Mouse (Mus musculus) heart, adult 2 months (tissue): ENCODE measurements around the gene Ankdd1b. TPM values are rescaled to one million over a fixed set of nuclear protein-coding genes. Genes with fewer than 3 reads are reported as not detected.

Experiments
- DNase-seq, 2 experiments: peaks; one replicate each; pipeline ENCODE4 v3.0.0; 2021
- H3K27ac ChIP-seq: fragments of 200-600 bp; 2 replicates; pipeline ENCODE4 v1.8.1; 2022
- H3K27me3 ChIP-seq: fragments of 200-500 bp; 2 replicates; pipeline ENCODE4 v1.6.1; 2012; ENCODE audit warnings: mild to moderate bottlenecking, low read length, inconsistent platforms, mixed read lengths; ENCODE audit not compliant: control insufficient read depth, insufficient read depth
- H3K36me3 ChIP-seq: fragments of 200-500 bp; 2 replicates; pipeline ENCODE4 v1.6.1; 2012; ENCODE audit warnings: low read length, inconsistent platforms; ENCODE audit not compliant: control insufficient read depth, insufficient read depth
- H3K4me1 ChIP-seq: fragments of 200-500 bp; 2 replicates; pipeline ENCODE4 v1.6.1; 2011; ENCODE audit warnings: low read length; ENCODE audit not compliant: control insufficient read depth, insufficient read depth
- H3K4me3 ChIP-seq: fragments of 200-600 bp; 2 replicates; pipeline ENCODE4 v1.8.1; 2022
- H3K79me2 ChIP-seq: fragments of 200-500 bp; replicated peaks from 2 replicates; pipeline ENCODE4 v1.6.1; 2012; ENCODE audit warnings: mild to moderate bottlenecking, inconsistent platforms, low read length, moderate library complexity, mixed read lengths; ENCODE audit not compliant: control insufficient read depth, insufficient read depth
- H3K9ac ChIP-seq: fragments of 200-500 bp; 2 replicates; pipeline ENCODE4 v1.6.1; 2012; ENCODE audit warnings: low read depth, mild to moderate bottlenecking, control low read depth, inconsistent platforms, low read length, mixed read lengths
- CTCF ChIP-seq: fragments of 200-600 bp; IDR thresholded peaks from 2 replicates; pipeline ENCODE4 v1.8.1; 2022; ENCODE audit warnings: antibody characterized with exemption, mild to moderate bottlenecking, moderate library complexity
- EP300 ChIP-seq: fragments of 200-500 bp; IDR thresholded peaks from 2 replicates; pipeline ENCODE4 v1.6.1; 2011; ENCODE audit warnings: low read depth, low read length, control low read depth; ENCODE audit not compliant: insufficient read depth
- POLR2A ChIP-seq: fragments of 200-500 bp; IDR thresholded peaks from 2 replicates; pipeline ENCODE4 v1.6.1; 2011; ENCODE audit warnings: mild to moderate bottlenecking, low read depth, low read length, control low read depth; ENCODE audit not compliant: insufficient read depth
- WGBS: fragments of 180-500 bp; shearing (Covaris S2); methylation state at CpG from one replicate; pipeline ENCODE4 v1.1.7; 2018; 5-methylcytosine and 5-hydroxymethylcytosine counted together
- intact Hi-C: fragments of 180-260 bp; cut with DNase I; formaldehyde crosslinking; loops from one replicate; pipeline ENCODE4 v1.15.1; 2025
- polyA plus RNA-seq: library from polyadenylated mRNA; depleted of rRNA; stranded (reverse); fragments of >200 nt; gene quantifications from 2 replicates; pipeline ENCODE4 v1.2.3, GENCODE M21; 2012
- total RNA-seq, 2 experiments: library from RNA; stranded (reverse); gene quantifications; 2 replicates each; pipeline ENCODE4 v1.2.3; 2021

Ankdd1b gene
- total and polyA plus RNA-seq, 3 experiments, result 0.26 to 0.45 (median 0.41) TPM

DNA sequence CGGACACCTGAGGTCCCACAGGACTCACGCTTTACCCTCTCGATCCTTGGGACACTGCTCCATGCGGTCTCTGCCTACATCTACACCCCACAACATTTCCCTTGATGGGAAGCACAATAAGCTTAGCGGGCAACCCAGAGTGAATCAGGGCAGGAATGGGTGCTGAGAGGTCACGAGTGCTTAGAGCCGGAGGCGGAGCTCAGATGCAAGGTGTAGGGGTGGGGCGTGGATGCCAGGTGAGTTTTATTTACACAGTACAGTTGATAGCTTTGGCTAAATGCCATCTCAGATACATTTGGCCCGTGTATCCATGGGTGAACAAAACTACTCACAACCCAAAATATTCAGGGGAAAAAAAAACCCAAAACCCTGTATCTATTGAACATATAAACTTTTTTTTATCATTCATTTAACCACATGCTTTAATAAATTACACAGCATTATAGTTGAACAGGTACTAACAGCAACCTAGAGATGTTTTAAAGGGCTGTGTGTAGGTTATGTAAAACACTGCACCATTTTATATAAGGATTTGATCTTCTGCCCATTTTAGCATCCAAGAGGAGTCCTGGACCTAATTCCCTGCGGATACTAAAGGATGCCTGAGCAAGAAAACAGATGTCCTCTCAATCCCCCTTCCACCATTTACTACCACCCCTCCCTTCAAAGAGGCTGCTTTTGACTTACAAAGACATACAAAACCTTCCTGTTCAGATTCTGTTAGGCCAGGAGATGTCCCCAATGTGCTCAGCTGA, 19.4 kb downstream of the Ankdd1b start:
- TF ChIP-seq EP300, result no peak
- no peak for TF ChIP-seq POLR2A
- TF ChIP-seq CTCF, result no peak
- Histone ChIP-seq H3K27ac (no peak overlapping the region), H3K79me2 (no peaks in the 10 kb centered on the region), H3K36me3 (no peaks in the 10 kb centered on the region), H3K27me3 (no peaks in the 10 kb centered on the region), H3K4me1 (peaks cover 2% of the 10 kb centered on the region), H3K9ac (no peak overlapping the region), H3K4me3 (no peak overlapping the region)
- WGBS, result 83% methylated on average over 11 of the region's 11 CpGs
- intact Hi-C loops, result no loop called here
- DNase-seq, result no peak

DNA sequence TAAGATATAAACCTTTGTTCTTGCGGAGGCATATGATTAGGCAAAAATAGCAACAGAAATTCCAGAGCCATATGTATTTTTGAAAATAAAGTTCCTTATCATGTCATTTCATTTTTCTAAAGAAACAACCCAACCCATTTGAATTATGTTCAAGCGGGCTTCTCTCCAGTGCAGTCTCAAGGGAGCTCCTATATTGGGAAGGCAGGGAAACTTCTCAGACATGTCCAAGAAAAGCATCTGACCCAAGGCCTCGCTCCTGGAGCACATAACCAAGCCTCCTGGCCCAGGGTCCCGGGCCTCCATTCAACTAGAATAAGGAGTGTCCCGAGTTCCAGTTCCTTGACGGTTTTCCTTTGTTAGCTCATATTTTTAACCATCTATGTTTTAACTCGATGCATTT, 20.1 kb downstream of the Ankdd1b start:
- Histone ChIP-seq H3K79me2 (no peaks in the 10 kb centered on the region), H3K27ac (no peak overlapping the region), H3K4me3 (no peak overlapping the region), H3K9ac (no peak overlapping the region), H3K36me3 (no peaks in the 10 kb centered on the region), H3K4me1 (peaks cover 2% of the 10 kb centered on the region), H3K27me3 (no peaks in the 10 kb centered on the region)
- TF ChIP-seq EP300 (no peak), POLR2A (no peak), CTCF (no peak)
- intact Hi-C loops, result no loop called here
- peak; percentile 31 to 33 for DNase-seq
- WGBS, result 50% methylated on average over 7 of the region's 7 CpGs

DNA sequence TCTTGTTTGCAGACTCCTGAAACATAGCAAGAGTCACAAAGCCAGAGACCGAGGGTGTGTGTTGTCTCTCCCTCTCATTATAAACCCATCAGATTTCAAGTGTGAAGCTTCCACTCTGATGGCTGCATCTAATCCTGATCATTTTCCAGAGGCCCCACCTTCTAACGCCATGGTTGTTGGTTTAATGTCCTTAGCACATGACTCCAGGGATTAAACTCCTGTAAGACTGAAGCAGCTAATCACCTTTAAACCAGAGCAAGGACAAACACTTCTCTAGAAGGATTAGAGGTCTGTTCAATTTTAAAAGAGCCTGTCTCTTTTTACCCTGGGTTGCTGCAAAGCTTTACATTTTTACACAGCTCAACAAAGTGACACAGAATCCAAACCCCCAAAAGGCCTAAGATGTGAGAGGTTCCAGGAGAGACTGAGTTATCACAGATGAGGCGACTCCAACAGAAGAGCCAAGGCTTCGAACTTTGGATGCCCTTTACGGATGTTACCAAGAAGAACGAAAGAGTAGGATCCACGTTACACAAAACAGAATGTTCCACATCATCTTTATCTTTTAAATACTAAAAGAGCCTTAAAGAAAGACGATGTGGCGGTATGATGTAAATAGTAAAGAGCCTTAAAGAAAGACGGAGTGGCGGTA, 20.7 kb downstream of the Ankdd1b start:
- 69% methylated on average over 11 of the region's 11 CpGs for WGBS
- H3K9ac ChIP-seq, result no peak overlapping the region
- no peak for TF ChIP-seq EP300
- intact Hi-C loops, result no loop called here
- H3K4me1 ChIP-seq, result peaks cover 2% of the 10 kb centered on the region
- no peak overlapping the region for H3K4me3 ChIP-seq
- peak overlapping the region; percentile 18; the same call in 1 of the 2 replicates for H3K27ac ChIP-seq
- no peaks in the 10 kb centered on the region for H3K27me3 ChIP-seq
- DNase-seq, result no peak
- no peaks in the 10 kb centered on the region for H3K79me2 ChIP-seq
- H3K36me3 ChIP-seq, result no peaks in the 10 kb centered on the region

DNA sequence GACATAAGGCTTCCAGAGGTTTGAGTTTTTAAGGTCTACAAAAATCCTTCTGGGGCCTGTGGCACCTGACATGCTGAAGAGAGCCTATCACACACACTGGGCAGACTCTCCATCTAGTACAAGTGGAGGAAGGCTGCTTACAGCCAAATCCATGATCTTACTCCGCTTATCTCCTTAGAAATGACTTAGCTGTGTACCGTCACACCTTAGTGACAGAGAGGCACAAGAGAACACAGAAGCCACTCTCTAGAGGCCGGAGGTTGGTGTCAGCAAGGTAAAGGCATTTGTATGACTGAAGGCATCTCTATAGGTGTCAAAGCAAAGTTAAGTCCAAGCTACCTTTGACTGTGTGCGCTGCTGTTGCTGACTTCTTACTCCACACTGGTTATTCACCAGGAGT, 30.6 kb downstream of the Ankdd1b start:
- WGBS, result 94% methylated on average over 4 of the region's 4 CpGs
- no peak for DNase-seq
- TF ChIP-seq POLR2A, result no peak
- TF ChIP-seq EP300, result no peak
- no peak for TF ChIP-seq CTCF
- Histone ChIP-seq H3K79me2 (no peaks in the 10 kb centered on the region), H3K27ac (no peak overlapping the region), H3K27me3 (no peaks in the 10 kb centered on the region), H3K9ac (no peak overlapping the region), H3K36me3 (no peaks in the 10 kb centered on the region), H3K4me3 (no peak overlapping the region), H3K4me1 (peaks cover 4% of the 10 kb centered on the region; the same call in 1 of the 2 replicates)
- intact Hi-C loops, result no loop called here

DNA sequence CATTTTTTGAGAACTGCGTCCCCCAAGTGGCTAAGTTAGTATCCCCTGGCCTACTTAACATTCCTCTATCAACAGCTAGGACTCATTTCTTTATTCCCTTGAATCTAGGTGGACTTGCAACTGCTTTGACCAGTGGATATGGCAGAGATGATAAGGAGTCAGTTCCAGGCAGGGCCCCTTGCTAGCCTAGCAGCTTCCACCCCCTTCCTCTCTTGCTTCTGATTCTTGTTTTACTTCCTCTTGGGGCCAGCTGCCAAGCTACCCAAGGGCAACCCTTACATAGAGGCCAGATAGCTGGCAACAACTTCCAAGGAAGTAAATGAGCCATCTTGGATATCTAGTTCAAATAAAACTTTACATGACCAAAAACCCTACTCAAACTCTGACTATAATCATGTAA, 34.1 kb downstream of the Ankdd1b start:
- no peak overlapping the region for H3K4me3 ChIP-seq
- H3K27me3 ChIP-seq, result no peaks in the 10 kb centered on the region
- no peaks in the 10 kb centered on the region for H3K79me2 ChIP-seq
- H3K4me1 ChIP-seq, result peaks cover 17% of the 10 kb centered on the region
- WGBS, result 91% methylated on average over 1 of the region's 1 CpGs
- H3K9ac ChIP-seq, result no peak overlapping the region
- no peaks in the 10 kb centered on the region for H3K36me3 ChIP-seq
- intact Hi-C loops, result no loop called here
- TF ChIP-seq EP300, result no peak
- TF ChIP-seq CTCF, result no peak
- no peak for TF ChIP-seq POLR2A
- H3K27ac ChIP-seq, result no peak overlapping the region
- no peak for DNase-seq

DNA sequence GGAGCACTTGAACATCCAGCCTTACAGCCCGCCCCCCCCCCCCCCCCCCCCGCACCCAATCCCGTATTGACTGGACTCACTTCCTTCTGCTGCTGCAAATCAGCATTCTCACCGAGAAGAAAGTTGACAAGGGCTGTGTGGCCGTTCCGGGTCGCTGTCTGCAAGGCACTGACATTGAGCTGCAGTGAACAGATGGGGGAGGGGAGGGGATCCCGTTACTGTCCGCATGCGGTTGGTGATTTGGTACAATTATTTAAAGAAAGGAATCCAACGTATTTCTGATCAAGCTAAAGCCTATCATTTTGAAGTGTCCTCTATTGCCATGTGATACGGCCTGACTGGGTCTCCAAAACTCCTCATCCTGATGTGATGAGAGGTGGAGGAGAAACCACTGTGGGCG, 35.2 kb downstream of the Ankdd1b start:
- peak in 1 of 2 experiments; percentile 50 for DNase-seq
- no peaks in the 10 kb centered on the region for H3K36me3 ChIP-seq
- 23% methylated on average over 13 of the region's 13 CpGs for WGBS
- no peak overlapping the region for H3K9ac ChIP-seq
- intact Hi-C loops, result no loop called here
- H3K79me2 ChIP-seq, result no peaks in the 10 kb centered on the region
- TF ChIP-seq EP300 (no peak), CTCF (no peak), POLR2A (no peak)
- peaks cover 19% of the 10 kb centered on the region for H3K4me1 ChIP-seq
- no peak overlapping the region for H3K4me3 ChIP-seq
- no peaks in the 10 kb centered on the region for H3K27me3 ChIP-seq
- H3K27ac ChIP-seq, result no peak overlapping the region
